Mouse (Mus musculus): ENCODE data around the gene Scgb2b3. TPM values are rescaled to one million over a fixed set of nuclear protein-coding genes. Genes with fewer than 3 reads are reported as not detected.

Scgb2b3 gene
- not detected in 2 replicates for polyA plus RNA-seq (2012; rRNA removed)

DNA sequence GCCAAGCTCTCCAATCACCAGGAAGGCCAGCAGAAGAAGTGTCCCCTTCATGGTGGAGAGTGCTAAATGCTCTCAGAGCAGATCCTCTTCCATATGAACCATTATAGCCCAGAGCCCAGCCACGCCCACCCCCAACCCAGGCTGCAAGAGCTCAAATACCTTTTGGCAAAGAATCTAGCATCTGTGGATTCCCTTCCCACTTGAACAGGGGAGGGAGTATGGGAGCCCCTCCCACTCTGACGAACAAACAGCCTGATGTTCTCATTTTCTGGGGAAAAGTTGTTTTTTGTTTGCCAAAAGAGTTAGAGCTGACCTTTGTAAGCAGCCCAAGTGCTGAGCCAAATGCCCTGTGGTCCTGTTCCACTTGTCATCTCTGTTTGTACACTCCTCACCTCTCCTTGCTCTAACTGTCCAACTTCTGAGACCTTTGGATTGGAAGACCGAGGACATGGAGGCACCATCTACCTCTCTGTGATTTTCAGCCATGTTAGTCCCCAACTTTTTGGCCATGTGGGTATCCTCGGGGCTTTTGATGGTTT, at the start of gene Scgb2b3:
Gene Scgb2b3, minus strand, starts transcription at position 51 of the 539 bp plus-strand sequence.
- no peak for DNase-seq (ENCODE audit: extremely low spot score in 1 of 2, low spot score in 1 of 2)

DNA sequence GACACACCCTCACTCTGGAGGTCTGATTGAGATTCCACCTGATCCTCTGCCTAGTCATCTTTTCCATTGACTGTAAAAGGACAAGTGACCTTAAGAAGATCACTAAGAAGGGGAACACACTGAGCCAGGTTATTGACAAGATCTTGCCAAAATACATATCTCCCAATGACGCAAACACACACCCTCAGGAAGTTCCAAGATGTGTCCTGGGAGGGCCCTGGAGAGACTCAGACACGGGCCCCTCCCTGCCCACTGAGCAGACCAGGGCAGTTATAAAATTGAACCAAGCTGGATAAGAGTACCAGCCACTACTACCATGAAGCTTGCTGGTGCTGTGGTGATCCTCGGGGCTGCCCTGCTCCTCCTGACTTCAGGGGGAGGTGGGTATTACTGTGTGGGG, 13.4 kb upstream of the Scgb2b3 start, which contains the start of gene Scgb1b3:
Gene Scgb1b3, plus strand, starts transcription at position 301 of the 400 bp plus-strand sequence.
- no peak for DNase-seq (ENCODE audit: extremely low spot score in 1 of 2, low spot score in 1 of 2)

Other genes starting within 250 kb of the Scgb2b3 start
- gene Hpn, start 246.8 kb downstream of the Scgb2b3 start, polyA plus RNA-seq (2012; rRNA removed), result 3.3 and 4.0 TPM in 2 replicates
- gene Scn1b, start 235.1 kb downstream of the Scgb2b3 start, polyA plus RNA-seq (2012; rRNA removed), result 627 and 752 TPM in 2 replicates
- 174 and 186 TPM in 2 replicates for gene Gramd1a, start 206.2 kb downstream of the Scgb2b3 start, polyA plus RNA-seq (2012; rRNA removed)
- not detected in 2 replicates for gene Scgb2b2, start 71.6 kb downstream of the Scgb2b3 start, polyA plus RNA-seq (2012; rRNA removed)
- gene Scgb1b2, start 70.3 kb downstream of the Scgb2b3 start, polyA plus RNA-seq (2012; rRNA removed), result not detected in 2 replicates
- gene Scgb1b3, start 13.5 kb upstream of the Scgb2b3 start, polyA plus RNA-seq (2012; rRNA removed), result not detected in 2 replicates

Data from frontal cortex, adult 2 months (tissue).